Mouse (Mus musculus): Measurements from ENCODE around the gene Iffo2. TPM values are rescaled to one million over a fixed set of nuclear protein-coding genes. Genes with fewer than 3 reads are reported as not detected.

The Iffo2 gene
- polyA plus RNA-seq, 1 experiment from 2014 or later, result 4.7 TPM

DNA sequence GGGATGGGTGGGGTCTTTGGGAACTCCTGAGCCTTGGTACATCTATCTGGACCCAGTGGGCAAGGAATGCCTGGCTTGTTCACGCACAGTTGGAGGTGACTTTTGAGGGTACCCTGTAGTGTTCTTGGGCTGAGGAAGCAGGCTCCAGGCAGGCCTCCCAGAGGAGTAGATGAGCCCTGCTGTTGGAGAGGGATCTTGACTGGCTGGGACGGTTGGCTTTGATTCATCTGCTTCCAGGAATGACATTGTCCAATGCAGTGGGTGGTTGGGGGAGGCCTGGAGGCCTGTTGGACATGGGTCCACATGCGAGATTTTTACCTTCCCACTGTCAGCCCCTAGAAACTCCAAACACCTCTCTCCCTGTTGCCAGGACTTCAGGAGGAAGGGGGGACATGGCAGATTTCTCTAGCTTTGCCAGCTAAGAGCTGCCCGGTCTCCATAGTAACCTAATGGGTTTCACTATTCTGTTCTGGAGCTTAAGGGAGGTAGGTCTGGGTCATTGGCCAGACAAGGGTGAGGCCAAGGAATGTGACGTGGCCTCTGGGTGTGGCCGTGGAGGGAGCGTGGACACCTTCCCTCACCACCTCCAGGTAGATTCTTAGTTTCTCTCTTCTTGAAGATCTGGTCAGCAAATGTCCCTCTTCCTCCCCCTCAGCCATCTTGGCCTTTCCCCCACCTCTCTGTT is 101.4 kb downstream of the Iffo2 start:
- Histone ChIP-seq H3K9me3 (ENCODE audit: low read length) (no peaks in the 10 kb centered on the region), H3K9ac (replicated peaks; ENCODE audit: low read depth) (no peak overlapping the region), H3K27ac (ENCODE audit: low read length) (no peak overlapping the region), H3K4me3 (ENCODE audit: low read depth, low read length) (no peak overlapping the region), H3K4me1 (ENCODE audit: insufficient read depth, low read depth, low read length) (peaks cover 3% of the 10 kb centered on the region; the same call in 1 of the 2 replicates), H3K27me3 (replicated peaks; ENCODE audit: insufficient read depth, low read length) (no peaks in the 10 kb centered on the region), H3K36me3 (ENCODE audit: insufficient read depth, low read length) (no peaks in the 10 kb centered on the region), H3K4me2 (replicated peaks; ENCODE audit: low read depth, low read length) (no peak overlapping the region)
- ATAC-seq (peak; percentile 54), DNase-seq (ENCODE audit: low spot score) (peak; percentile 34)
- TF ChIP-seq CTCF (IDR thresholded peaks at IDR 0.05) (no peak), EP300 (IDR thresholded peaks at IDR 0.05) (no peak)
- 69% methylated on average over 7 of the region's 7 CpGs for WGBS

DNA sequence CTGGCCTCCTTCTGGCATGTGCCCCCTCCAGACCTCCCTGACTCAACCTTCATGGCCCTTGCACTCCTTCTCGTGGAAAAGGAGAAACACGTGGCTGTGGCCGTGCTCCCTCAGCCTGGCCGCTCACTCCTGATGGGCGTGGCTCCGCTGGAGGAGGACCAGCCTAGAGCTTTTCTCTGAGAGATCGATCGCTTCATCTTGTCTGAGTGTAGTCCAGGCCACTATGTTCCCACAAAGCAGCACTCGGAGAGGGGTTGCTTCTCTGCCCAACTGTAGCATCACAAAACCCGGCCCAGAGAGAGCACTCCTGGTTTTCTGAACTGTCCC is 101.9 kb downstream of the Iffo2 start:
- WGBS, result 69% methylated on average over 10 of the region's 10 CpGs
- Histone ChIP-seq H3K4me2 (replicated peaks; ENCODE audit: low read depth, low read length) (no peak overlapping the region), H3K27me3 (replicated peaks; ENCODE audit: insufficient read depth, low read length) (no peaks in the 10 kb centered on the region), H3K36me3 (ENCODE audit: insufficient read depth, low read length) (no peaks in the 10 kb centered on the region; the same call in 1 of the 2 replicates), H3K4me3 (ENCODE audit: low read depth, low read length) (no peak overlapping the region), H3K27ac (ENCODE audit: low read length) (no peak overlapping the region), H3K9me3 (ENCODE audit: low read length) (no peaks in the 10 kb centered on the region), H3K4me1 (ENCODE audit: insufficient read depth, low read depth, low read length) (peaks cover 3% of the 10 kb centered on the region; the same call in 1 of the 2 replicates), H3K9ac (replicated peaks; ENCODE audit: low read depth) (no peak overlapping the region)
- TF ChIP-seq CTCF (IDR thresholded peaks at IDR 0.05), result no peak
- TF ChIP-seq EP300 (IDR thresholded peaks at IDR 0.05), result no peak
- 0 out of 2 replicates have a peak, but pooled peaks have one; percentile 7 for ATAC-seq
- no peak for DNase-seq (ENCODE audit: low spot score)

DNA sequence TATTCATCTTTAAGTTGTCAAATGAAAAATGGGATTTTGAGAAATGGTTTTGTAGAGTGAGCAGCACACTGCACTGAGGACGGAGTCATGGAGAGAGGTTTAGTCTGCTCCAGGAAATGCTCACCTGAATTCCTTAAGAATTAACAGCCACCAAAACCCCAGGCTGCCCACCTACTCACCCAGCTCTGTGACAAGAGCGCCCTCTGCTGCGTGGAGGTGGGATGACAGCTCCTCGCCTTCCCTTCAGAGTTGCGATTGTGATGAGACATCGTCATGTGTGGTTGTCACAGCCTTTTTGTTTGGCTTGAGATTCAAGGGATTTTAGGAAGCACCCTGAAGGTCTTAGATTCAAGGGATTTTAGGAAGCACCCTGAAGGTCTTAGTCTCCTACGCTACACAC is 106.0 kb downstream of the Iffo2 start:
- TF ChIP-seq CTCF (IDR thresholded peaks at IDR 0.05) (peak; percentile 99), EP300 (IDR thresholded peaks at IDR 0.05) (no peak)
- WGBS, result 28% methylated on average over 7 of the region's 7 CpGs
- Histone ChIP-seq H3K36me3 (ENCODE audit: insufficient read depth, low read length) (no peaks in the 10 kb centered on the region; the same call in 1 of the 2 replicates), H3K4me3 (ENCODE audit: low read depth, low read length) (no peak overlapping the region), H3K27ac (ENCODE audit: low read length) (no peak overlapping the region), H3K4me2 (replicated peaks; ENCODE audit: low read depth, low read length) (no peak overlapping the region), H3K9me3 (ENCODE audit: low read length) (no peaks in the 10 kb centered on the region), H3K27me3 (replicated peaks; ENCODE audit: insufficient read depth, low read length) (no peaks in the 10 kb centered on the region), H3K4me1 (ENCODE audit: insufficient read depth, low read depth, low read length) (peaks cover 2% of the 10 kb centered on the region; the same call in 1 of the 2 replicates), H3K9ac (replicated peaks; ENCODE audit: low read depth) (no peak overlapping the region)
- DNase-seq (ENCODE audit: low spot score) (peak; percentile 64), ATAC-seq (0 out of 2 replicates have a peak, but pooled peaks have one; percentile 16)

DNA sequence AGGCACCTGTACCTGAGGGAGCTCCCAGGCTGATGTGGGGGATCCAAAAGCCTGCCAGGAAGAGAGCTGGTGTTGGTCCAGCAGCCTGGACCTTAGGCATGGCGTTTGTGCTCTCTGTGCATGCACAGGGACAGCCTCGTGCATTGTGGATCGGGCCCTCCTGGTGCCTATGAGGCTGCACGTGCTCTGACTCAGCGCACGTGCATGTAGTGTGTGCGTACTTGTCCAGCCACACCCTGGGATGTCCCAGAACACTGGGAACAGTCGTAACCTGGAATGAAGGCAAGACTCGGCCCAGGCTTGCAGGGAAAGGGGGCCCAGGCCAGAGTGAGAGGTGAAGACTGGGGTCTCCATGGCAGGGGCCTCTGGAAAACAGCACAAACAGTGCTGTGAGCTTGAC is 107.5 kb downstream of the Iffo2 start:
- Histone ChIP-seq H3K4me1 (ENCODE audit: insufficient read depth, low read depth, low read length) (no peaks in the 10 kb centered on the region), H3K27ac (ENCODE audit: low read length) (no peak overlapping the region), H3K4me2 (replicated peaks; ENCODE audit: low read depth, low read length) (no peak overlapping the region), H3K36me3 (ENCODE audit: insufficient read depth, low read length) (no peaks in the 10 kb centered on the region; the same call in 1 of the 2 replicates), H3K27me3 (replicated peaks; ENCODE audit: insufficient read depth, low read length) (no peaks in the 10 kb centered on the region), H3K4me3 (ENCODE audit: low read depth, low read length) (no peak overlapping the region), H3K9me3 (ENCODE audit: low read length) (no peaks in the 10 kb centered on the region), H3K9ac (replicated peaks; ENCODE audit: low read depth) (no peak overlapping the region)
- DNase-seq (ENCODE audit: low spot score) (no peak), ATAC-seq (no peak)
- TF ChIP-seq CTCF (IDR thresholded peaks at IDR 0.05) (no peak), EP300 (IDR thresholded peaks at IDR 0.05) (no peak)
- WGBS, result 84% methylated on average over 9 of the region's 9 CpGs

DNA sequence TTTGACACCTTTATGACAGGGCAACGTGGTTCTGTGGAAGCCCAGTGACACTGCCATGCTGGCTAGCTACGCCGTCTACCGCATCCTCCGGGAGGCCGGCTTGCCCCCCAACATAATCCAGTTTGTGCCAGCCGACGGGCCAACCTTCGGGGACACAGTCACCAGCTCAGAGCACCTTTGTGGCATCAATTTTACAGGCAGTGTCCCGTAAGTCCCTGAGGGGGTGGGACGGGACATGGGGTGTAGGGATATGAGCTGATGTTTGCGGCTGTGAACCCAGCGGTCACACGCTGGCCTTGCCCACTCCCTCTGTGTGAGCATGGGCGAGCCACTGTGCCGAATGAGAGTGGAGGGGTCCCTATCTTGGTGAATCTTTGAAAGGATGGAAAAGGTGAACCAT is 108.0 kb downstream of the Iffo2 start:
- ATAC-seq (no peak), DNase-seq (ENCODE audit: low spot score) (no peak)
- Histone ChIP-seq H3K27me3 (replicated peaks; ENCODE audit: insufficient read depth, low read length) (no peaks in the 10 kb centered on the region), H3K36me3 (ENCODE audit: insufficient read depth, low read length) (no peaks in the 10 kb centered on the region; the same call in 1 of the 2 replicates), H3K27ac (ENCODE audit: low read length) (no peak overlapping the region), H3K4me1 (ENCODE audit: insufficient read depth, low read depth, low read length) (no peaks in the 10 kb centered on the region), H3K9ac (replicated peaks; ENCODE audit: low read depth) (no peak overlapping the region), H3K9me3 (ENCODE audit: low read length) (no peaks in the 10 kb centered on the region), H3K4me2 (replicated peaks; ENCODE audit: low read depth, low read length) (no peak overlapping the region), H3K4me3 (ENCODE audit: low read depth, low read length) (no peak overlapping the region)
- TF ChIP-seq CTCF (IDR thresholded peaks at IDR 0.05) (no peak), EP300 (IDR thresholded peaks at IDR 0.05) (no peak)
- WGBS, result 94% methylated on average over 16 of the region's 16 CpGs

DNA sequence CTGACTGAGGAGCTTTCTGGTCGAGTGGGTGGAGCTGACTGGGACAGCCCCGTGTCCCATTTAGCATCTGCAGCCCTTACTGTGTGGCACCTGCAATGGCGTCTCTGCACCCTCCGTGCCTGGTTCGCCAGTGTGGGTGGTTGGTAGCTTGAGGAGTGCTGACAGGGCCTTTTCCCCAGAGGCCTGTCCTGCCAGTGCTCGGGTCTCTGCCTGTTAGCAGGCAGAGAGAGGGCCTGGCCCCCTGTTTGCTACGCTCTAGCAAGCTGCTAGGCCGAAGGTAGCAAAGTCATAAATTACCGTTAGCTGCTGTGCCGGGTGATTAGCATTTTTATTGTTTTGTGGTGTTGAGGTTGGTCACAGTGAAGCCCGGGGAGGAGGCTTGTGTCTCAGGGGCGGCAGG is 109.5 kb downstream of the Iffo2 start:
- Histone ChIP-seq H3K27ac (ENCODE audit: low read length) (no peak overlapping the region), H3K4me1 (ENCODE audit: insufficient read depth, low read depth, low read length) (no peaks in the 10 kb centered on the region), H3K9me3 (ENCODE audit: low read length) (no peaks in the 10 kb centered on the region), H3K4me3 (ENCODE audit: low read depth, low read length) (no peak overlapping the region), H3K27me3 (replicated peaks; ENCODE audit: insufficient read depth, low read length) (no peaks in the 10 kb centered on the region), H3K36me3 (ENCODE audit: insufficient read depth, low read length) (peaks cover 5% of the 10 kb centered on the region), H3K9ac (replicated peaks; ENCODE audit: low read depth) (no peak overlapping the region), H3K4me2 (replicated peaks; ENCODE audit: low read depth, low read length) (no peak overlapping the region)
- DNase-seq (ENCODE audit: low spot score) (no peak), ATAC-seq (no peak)
- WGBS, result 73% methylated on average over 12 of the region's 12 CpGs
- TF ChIP-seq CTCF (IDR thresholded peaks at IDR 0.05) (no peak), EP300 (IDR thresholded peaks at IDR 0.05) (no peak)
